Mouse (Mus musculus) MEL (cell line): Measurements from ENCODE around the gene Sema6b. TPM values are rescaled to one million over a fixed set of nuclear protein-coding genes. Genes with fewer than 3 reads are reported as not detected.

Source experiments
- DNase-seq: peaks from one replicate; pipeline ENCODE4 v3.0.0; 2011; ENCODE audit warnings: low read depth, low spot score
- H3K27ac ChIP-seq: 2 replicates; pipeline ENCODE4 v1.5.1; 2012; ENCODE audit warnings: low read depth, mild to moderate bottlenecking, control low read depth, low read length, moderate library complexity; ENCODE audit not compliant: control insufficient read depth
- H3K27me3 ChIP-seq, 2 experiments: fragments of 150-350 bp in 1 of 2; sonication (generic) in 1 of 2; 2 replicates each; pipeline ENCODE4 v1.6.1; 2012; ENCODE audit warnings: low read length in 2 of 2, mild to moderate bottlenecking in 2 of 2, improper control_type of control experiment in 1 of 2, moderate library complexity in 1 of 2; ENCODE audit not compliant: insufficient read depth in 2 of 2, control insufficient read depth in 1 of 2
- H3K36me3 ChIP-seq, 2 experiments: 2 replicates each; pipeline ENCODE4 v1.6.1; 2012 to 2014; ENCODE audit warnings: low read length in 2 of 2, improper control_type of control experiment in 1 of 2, inconsistent platforms in 1 of 2, mild to moderate bottlenecking in 1 of 2; ENCODE audit not compliant: insufficient read depth in 2 of 2, control insufficient read depth in 1 of 2
- H3K4me1 ChIP-seq, 2 experiments: fragments of 150-350 bp in 1 of 2; sonication (generic) in 1 of 2; 2 replicates each; pipeline ENCODE4 v1.6.1; 2012; ENCODE audit warnings: low read length in 2 of 2, improper control_type of control experiment in 1 of 2, mild to moderate bottlenecking in 1 of 2; ENCODE audit not compliant: insufficient read depth in 2 of 2, control insufficient read depth in 1 of 2
- H3K4me3 ChIP-seq, 2 experiments: fragments of 150-350 bp in 1 of 2; sonication (generic) in 1 of 2; 2 replicates each; pipeline ENCODE4 v1.5.1; 2012; ENCODE audit warnings: low read depth in 2 of 2, low read length in 2 of 2, mild to moderate bottlenecking in 2 of 2, moderate library complexity in 2 of 2, control low read depth in 1 of 2, improper control_type of control experiment in 1 of 2; ENCODE audit not compliant: control insufficient read depth in 1 of 2, insufficient read depth in 1 of 2
- H3K79me2 ChIP-seq: 2 replicates; pipeline ENCODE4 v1.6.1; 2012; ENCODE audit warnings: mild to moderate bottlenecking, low read length, moderate library complexity; ENCODE audit not compliant: control insufficient read depth, poor library complexity, insufficient read depth
- H3K9ac ChIP-seq: 2 replicates; pipeline ENCODE4 v1.6.1; 2012; ENCODE audit warnings: low read depth, mild to moderate bottlenecking, control low read depth, low read length, moderate library complexity; ENCODE audit not compliant: control insufficient read depth, poor library complexity, severe bottlenecking
- H3K9me3 ChIP-seq: fragments of 150-350 bp; sonication (generic); replicated peaks from 2 replicates; pipeline ENCODE4 v1.6.1; 2012; ENCODE audit warnings: mild to moderate bottlenecking, low read length, improper control_type of control experiment, moderate library complexity; ENCODE audit not compliant: insufficient read depth
- BHLHE40 ChIP-seq: IDR thresholded peaks from 2 replicates; pipeline ENCODE4 v1.6.1; 2012; ENCODE audit warnings: low read depth, mild to moderate bottlenecking, inconsistent platforms, low read length, improper control_type of control experiment, borderline replicate concordance
- CHD2 ChIP-seq: IDR thresholded peaks from 2 replicates; pipeline ENCODE4 v1.6.1; 2011; ENCODE audit warnings: low read length, improper control_type of control experiment
- E2F4 ChIP-seq: IDR thresholded peaks from 2 replicates; pipeline ENCODE4 v1.6.1; 2011; ENCODE audit warnings: low read depth, low read length, improper control_type of control experiment, borderline replicate concordance
- ELF1 ChIP-seq: IDR thresholded peaks from 2 replicates; pipeline ENCODE4 v1.6.1; 2014; ENCODE audit warnings: low read depth, mild to moderate bottlenecking, inconsistent platforms, low read length, improper control_type of control experiment, moderate library complexity
- EP300 ChIP-seq, 2 experiments: IDR thresholded peaks; 2 replicates each; pipeline ENCODE4 v1.6.1; 2011; ENCODE audit warnings: improper control_type of control experiment in 2 of 2, low read length in 2 of 2, low read depth in 1 of 2, mild to moderate bottlenecking in 1 of 2
- GABPA ChIP-seq: IDR thresholded peaks from 2 replicates; pipeline ENCODE4 v1.6.1; 2012; ENCODE audit warnings: low read depth, mild to moderate bottlenecking, inconsistent platforms, low read length, improper control_type of control experiment, moderate library complexity
- HCFC1 ChIP-seq: IDR thresholded peaks from 2 replicates; pipeline ENCODE4 v1.6.1; 2012; ENCODE audit warnings: low read depth, mild to moderate bottlenecking, inconsistent platforms, low read length, improper control_type of control experiment, moderate library complexity
- JUND ChIP-seq: IDR thresholded peaks from 2 replicates; pipeline ENCODE4 v1.6.1; 2011; ENCODE audit warnings: low read depth, mild to moderate bottlenecking, improper control_type of control experiment, low read length
- KAT2A ChIP-seq: conservative IDR thresholded peaks from 2 replicates; pipeline ENCODE4 v1.6.1; 2012; ENCODE audit warnings: low read depth, low read length, improper control_type of control experiment, inconsistent platforms
- MAX ChIP-seq: IDR thresholded peaks from 2 replicates; pipeline ENCODE4 v1.6.1; 2011; ENCODE audit warnings: low read length, improper control_type of control experiment
- MAZ ChIP-seq: IDR thresholded peaks from 2 replicates; pipeline ENCODE4 v1.6.1; 2012; ENCODE audit warnings: low read depth, mild to moderate bottlenecking, inconsistent platforms, low read length, improper control_type of control experiment
- MXI1 ChIP-seq: IDR thresholded peaks from 2 replicates; pipeline ENCODE4 v1.6.1; 2011; ENCODE audit warnings: mild to moderate bottlenecking, low read depth, low read length, improper control_type of control experiment
- MYB ChIP-seq: IDR thresholded peaks from 2 replicates; pipeline ENCODE4 v1.6.1; 2011; ENCODE audit warnings: mild to moderate bottlenecking, low read depth, low read length, improper control_type of control experiment
- MYC ChIP-seq: IDR thresholded peaks from 2 replicates; pipeline ENCODE4 v1.6.1; 2011; ENCODE audit warnings: low read depth, mild to moderate bottlenecking, low read length, improper control_type of control experiment, moderate library complexity
- NRF1 ChIP-seq: IDR thresholded peaks from 2 replicates; pipeline ENCODE4 v1.6.1; 2014; ENCODE audit warnings: low read depth, mild to moderate bottlenecking, inconsistent platforms, low read length, improper control_type of control experiment, moderate library complexity; ENCODE audit not compliant: poor library complexity, insufficient read depth, severe bottlenecking
- POLR2A ChIP-seq, 2 experiments: IDR thresholded peaks; 2 replicates each; pipeline ENCODE4 v1.6.1; 2011 to 2012; ENCODE audit warnings: low read length in 2 of 2, mild to moderate bottlenecking in 2 of 2, control low read depth in 1 of 2, improper control_type of control experiment in 1 of 2, low read depth in 1 of 2, moderate library complexity in 1 of 2; ENCODE audit not compliant: control insufficient read depth in 1 of 2, insufficient read depth in 1 of 2, poor library complexity in 1 of 2
- POLR2AphosphoS2 ChIP-seq: IDR thresholded peaks from 2 replicates; pipeline ENCODE4 v1.6.1; 2011; ENCODE audit warnings: low read length, improper control_type of control experiment
- POLR2AphosphoS5 ChIP-seq: IDR thresholded peaks from 2 replicates; pipeline ENCODE4 v1.6.1; 2012; ENCODE audit warnings: low read depth, borderline replicate concordance, mild to moderate bottlenecking, inconsistent platforms, low read length, moderate library complexity, mixed read lengths
- SIN3A ChIP-seq: IDR thresholded peaks from 2 replicates; pipeline ENCODE4 v1.6.1; 2012; ENCODE audit warnings: low read length, improper control_type of control experiment, inconsistent platforms
- SMC3 ChIP-seq: IDR thresholded peaks from 2 replicates; pipeline ENCODE4 v1.6.1; 2011; ENCODE audit warnings: low read depth, low read length, improper control_type of control experiment
- TAL1 ChIP-seq: IDR thresholded peaks from 2 replicates; pipeline ENCODE4 v1.6.1; 2012; ENCODE audit warnings: mild to moderate bottlenecking, inconsistent platforms, low read length, moderate library complexity, mixed read lengths
- TBP ChIP-seq: IDR thresholded peaks from 2 replicates; pipeline ENCODE4 v1.8.0; 2011; ENCODE audit warnings: low read depth, low read length, improper control_type of control experiment
- TCF12 ChIP-seq: IDR thresholded peaks from 2 replicates; pipeline ENCODE4 v1.6.1; 2014; ENCODE audit warnings: low read depth, mild to moderate bottlenecking, inconsistent platforms, low read length, improper control_type of control experiment, moderate library complexity
- UBTF ChIP-seq: IDR thresholded peaks from 2 replicates; pipeline ENCODE4 v1.6.1; 2012; ENCODE audit warnings: low read depth, mild to moderate bottlenecking, inconsistent platforms, low read length, improper control_type of control experiment, moderate library complexity, borderline replicate concordance; ENCODE audit not compliant: insufficient read depth
- ZC3H11A ChIP-seq: IDR thresholded peaks from 2 replicates; pipeline ENCODE4 v1.6.1; 2012; ENCODE audit warnings: low read depth, mild to moderate bottlenecking, inconsistent platforms, low read length, improper control_type of control experiment
- ZKSCAN1 ChIP-seq: IDR thresholded peaks from 2 replicates; pipeline ENCODE4 v1.6.1; 2012; ENCODE audit warnings: low read depth, mild to moderate bottlenecking, inconsistent platforms, low read length, improper control_type of control experiment, moderate library complexity
- ZMIZ1 ChIP-seq: IDR thresholded peaks from 2 replicates; pipeline ENCODE4 v1.6.1; 2012; ENCODE audit warnings: low read depth, mild to moderate bottlenecking, inconsistent platforms, low read length, improper control_type of control experiment, moderate library complexity
- polyA plus RNA-seq, 2 experiments: library from polyadenylated mRNA; stranded (reverse) in 1 of 2; unstranded in 1 of 2; fragments of >175 nt in 1 of 2; fragments of >200 nt in 1 of 2; gene quantifications; 2 replicates each; pipeline versions ENCODE4 v1.2.1 to v1.2.4; 2012; ENCODE audit warnings: low replicate concordance in 2 of 2, low read depth in 1 of 2; ENCODE audit not compliant: insufficient read length in 2 of 2, insufficient read depth in 1 of 2, missing spikeins in 1 of 2
- total RNA-seq: library from RNA; depleted of rRNA; stranded (reverse); fragments of 300-350 nt; gene quantifications from 2 replicates; pipeline ENCODE4 v1.2.3, GENCODE M21; 2012

Gene Sema6b
- total and polyA plus RNA-seq, 3 experiments = 7.7 to 16.8 TPM; not detected in 1

DNA sequence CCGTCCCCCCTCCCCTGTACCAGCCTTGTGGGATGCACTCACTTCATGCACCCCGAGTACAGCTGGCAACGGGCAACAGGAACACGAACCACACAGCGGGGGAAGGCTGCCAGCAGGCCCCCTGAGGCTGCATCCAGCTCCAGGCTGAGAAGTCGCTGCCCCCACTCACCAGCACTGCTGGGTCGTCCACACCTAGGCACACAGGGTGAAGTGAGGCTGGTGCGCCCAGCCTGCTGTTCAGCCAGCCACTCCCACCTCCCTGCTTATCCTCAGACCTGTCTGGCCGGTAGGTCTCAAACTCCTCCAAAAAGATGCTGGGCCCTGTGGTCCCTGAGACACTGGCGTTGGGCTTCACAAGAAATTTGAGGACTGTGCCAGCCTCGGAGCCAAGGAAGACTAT is 14.0 kb downstream of the Sema6b start:
- Histone ChIP-seq H3K9ac (no peak overlapping the region), H3K9me3 (no peaks in the 10 kb centered on the region), H3K36me3 (no peaks in the 10 kb centered on the region), H3K27me3 (no peaks in the 10 kb centered on the region), H3K27ac (no peak overlapping the region), H3K4me3 (no peak overlapping the region), H3K79me2 (no peaks in the 10 kb centered on the region), H3K4me1 (no peaks in the 10 kb centered on the region)
- DNase-seq = no peak
- TF ChIP-seq SIN3A (no peak), UBTF (no peak), JUND (no peak), ZC3H11A (no peak), ZKSCAN1 (no peak), EP300 (IDR thresholded peaks at IDR 0.05; ENCODE audit: low read depth in 1 of 2, low read length in 2 of 2) (no peak), POLR2AphosphoS5 (no peak), BHLHE40 (no peak), TCF12 (no peak), ELF1 (no peak), TBP (no peak), GABPA (no peak), KAT2A (no peak), MYC (no peak), MAX (no peak), NRF1 (no peak), TAL1 (no peak), POLR2AphosphoS2 (no peak), MAZ (no peak)

DNA sequence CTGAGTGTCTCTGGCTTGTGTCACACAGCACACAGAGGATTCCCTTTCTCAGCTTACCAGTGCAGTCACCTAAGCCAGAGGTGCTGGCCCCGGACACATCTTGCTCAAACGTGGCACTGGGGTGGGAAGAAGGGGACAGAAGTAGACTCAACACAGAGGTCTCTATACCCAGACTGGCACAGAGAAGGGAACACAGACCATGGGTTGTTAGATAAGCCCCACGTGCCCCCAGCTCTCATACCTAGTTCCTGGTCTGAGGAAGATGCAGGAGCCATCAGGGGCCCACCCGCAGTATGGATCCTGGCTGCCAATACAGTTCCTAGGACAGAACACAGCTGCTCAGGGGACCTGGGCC is 14.9 kb downstream of the Sema6b start:
- H3K4me1 ChIP-seq = no peaks in the 10 kb centered on the region
- H3K4me3 ChIP-seq = no peak overlapping the region
- H3K36me3 ChIP-seq = no peaks in the 10 kb centered on the region
- H3K27ac ChIP-seq = no peak overlapping the region
- no peaks in the 10 kb centered on the region for H3K79me2 ChIP-seq
- TF ChIP-seq SIN3A (no peak), HCFC1 (no peak), CHD2 (no peak), E2F4 (no peak), NRF1 (no peak), EP300 (IDR thresholded peaks at IDR 0.05; ENCODE audit: low read depth in 1 of 2, low read length in 2 of 2) (no peak), MXI1 (no peak), SMC3 (no peak), MYB (no peak), POLR2AphosphoS2 (no peak), ZC3H11A (no peak), BHLHE40 (no peak), POLR2A (IDR thresholded peaks at IDR 0.05; ENCODE audit: control insufficient read depth in 1 of 2, insufficient read depth in 1 of 2, low read depth in 1 of 2, low read length in 2 of 2, poor library complexity in 1 of 2) (no peak), ZMIZ1 (no peak)
- TF ChIP-seq, all 39 proteins: peak for 0
- H3K9me3 ChIP-seq = no peaks in the 10 kb centered on the region
- no peak overlapping the region for H3K9ac ChIP-seq
- DNase-seq = no peak
- no peaks in the 10 kb centered on the region for H3K27me3 ChIP-seq
